Mouse (Mus musculus): ENCODE measurements around the gene Mgp.
"Not testable (repeated sequence)": the region's sequence is repeated elsewhere in the genome, so short reads cannot be mapped to it uniquely, and the experiment has no call there.

The Mgp gene

GRCm38 (mm10) chr6:136898222-136898621 lies 22.6 kb upstream of the Mgp start:
- no peak for DNase-seq (ENCODE audit: low spot score in 2 of 2)

- DNase-seq (ENCODE audit: low spot score in 2 of 2) = no peak
Observed at GRCm38 (mm10) chr6:136897789-136898188, 22.2 kb upstream of the Mgp start.

DNA sequence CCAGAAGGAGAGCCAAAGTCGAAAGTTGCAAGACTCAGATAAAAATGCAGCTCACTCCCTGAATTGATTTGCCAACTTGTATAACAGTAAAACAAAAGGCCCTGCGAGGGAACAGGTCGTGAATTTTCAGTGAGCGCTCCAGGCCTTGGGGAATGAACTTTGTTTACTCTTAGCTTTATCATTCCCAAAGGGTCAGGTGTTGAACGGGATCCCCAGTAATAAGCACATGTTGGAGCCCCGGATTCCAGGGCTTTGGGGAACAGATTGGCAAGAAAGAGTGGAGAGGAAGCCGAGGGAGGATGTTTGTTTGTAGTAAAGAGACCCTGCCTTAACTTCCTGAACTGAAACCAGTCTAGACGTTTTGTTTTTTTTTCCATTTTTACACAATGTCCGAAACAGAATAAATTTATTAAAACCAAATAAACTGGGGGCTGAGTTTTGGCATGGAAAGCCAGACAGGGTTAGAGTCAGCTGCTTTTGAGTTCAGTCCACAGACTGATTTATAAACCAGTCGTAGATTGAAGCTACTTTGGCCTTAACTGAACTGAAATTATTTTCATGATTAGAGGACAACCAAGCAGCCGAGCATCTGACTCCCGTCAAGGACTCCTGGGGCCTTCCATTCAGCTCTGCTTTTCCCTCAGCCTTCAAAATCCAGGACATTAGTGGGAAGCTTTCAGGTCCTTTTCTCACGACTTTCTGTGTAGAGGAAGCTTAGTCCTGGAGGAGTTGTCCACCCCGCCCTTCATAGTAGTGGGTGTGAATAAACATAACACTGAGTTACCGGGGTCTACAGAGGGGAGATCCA lies 19.1 kb upstream of the Mgp start:
- no peak for DNase-seq (ENCODE audit: low spot score in 2 of 2)

- no peak for DNase-seq (ENCODE audit: low spot score in 2 of 2)
Observed at GRCm38 (mm10) chr6:136892002-136892401, 16.4 kb upstream of the Mgp start.

DNA sequence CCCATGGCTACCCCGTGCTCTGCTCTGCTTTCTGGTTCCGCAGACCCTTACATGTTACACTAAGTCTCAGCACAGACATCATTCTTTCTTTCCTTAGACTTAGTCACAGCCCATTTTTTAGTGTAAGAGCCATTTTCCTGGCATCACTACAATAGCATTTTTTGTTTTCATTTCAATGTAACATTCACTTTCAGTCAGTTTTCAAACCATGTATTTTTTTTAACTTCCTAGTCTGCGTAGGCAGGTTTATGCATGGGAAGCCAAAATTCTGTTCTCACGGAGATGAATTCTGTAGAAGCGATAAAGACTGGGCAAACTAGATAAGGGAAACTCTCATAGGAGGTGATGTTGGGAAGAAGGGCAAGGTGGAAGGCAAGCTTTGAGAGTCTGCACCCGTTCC lies 13.9 kb upstream of the Mgp start:
- DNase-seq (ENCODE audit: low spot score in 2 of 2) = no peak

- no peak for DNase-seq (ENCODE audit: low spot score in 2 of 2)
Observed at GRCm38 (mm10) chr6:136889067-136889466, 13.4 kb upstream of the Mgp start.

GRCm38 (mm10) chr6:136887854-136888253 lies 12.2 kb upstream of the Mgp start:
- no peak for DNase-seq (ENCODE audit: low spot score in 2 of 2)

DNA sequence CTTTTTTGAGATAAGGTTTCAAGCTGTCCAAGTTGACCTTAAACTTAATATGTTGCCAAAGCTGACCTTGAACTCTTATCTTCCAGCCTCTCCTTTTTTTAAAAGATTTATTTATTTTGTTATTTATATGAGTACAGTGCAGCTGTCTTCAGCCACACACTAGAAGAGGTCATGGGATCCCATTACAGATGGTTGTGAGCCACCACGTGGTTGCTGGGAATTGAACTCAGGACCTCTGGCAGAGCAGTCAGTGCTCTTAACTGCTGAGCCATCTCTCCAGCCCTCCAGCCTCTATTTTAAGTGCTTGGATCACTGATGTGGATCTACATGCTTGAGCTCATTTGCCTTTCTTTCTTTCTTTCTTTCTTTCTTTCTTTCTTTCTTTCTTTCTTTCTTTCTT lies 9.1 kb upstream of the Mgp start:
- DNase-seq (ENCODE audit: low spot score in 2 of 2) = not testable (repeated sequence)

- no peak for DNase-seq (ENCODE audit: low spot score in 2 of 2)
Observed at GRCm38 (mm10) chr6:136883961-136884360, 8.3 kb upstream of the Mgp start.

- no peak for DNase-seq (ENCODE audit: low spot score in 2 of 2)
Observed at GRCm38 (mm10) chr6:136883431-136883915, 7.8 kb upstream of the Mgp start.

- DNase-seq (ENCODE audit: low spot score in 2 of 2) = no peak
Observed at GRCm38 (mm10) chr6:136881678-136882077, 6.1 kb upstream of the Mgp start.

GRCm38 (mm10) chr6:136874599-136874998 lies 1.0 kb downstream of the Mgp start:
- no peak for DNase-seq (ENCODE audit: low spot score in 2 of 2)

DNA sequence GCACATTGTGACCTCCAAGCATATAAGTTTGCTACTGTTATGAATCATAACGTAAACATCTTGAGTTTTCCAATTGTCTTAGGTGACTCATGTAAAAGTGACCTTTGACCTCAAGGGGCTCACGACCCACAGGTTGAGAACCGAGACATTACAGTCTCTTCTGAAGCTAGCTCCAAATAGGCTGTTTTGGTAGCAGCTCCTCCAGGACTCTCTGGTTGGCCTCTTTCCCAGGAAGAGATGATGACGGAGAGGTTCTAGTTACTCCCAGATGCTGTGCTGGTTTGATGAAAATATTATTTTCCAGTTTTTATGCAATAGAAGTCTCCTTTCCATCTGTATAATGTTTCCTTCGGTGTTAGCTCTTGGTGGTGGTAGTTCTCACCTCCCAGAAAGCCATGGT lies 6.7 kb downstream of the Mgp start:
- DNase-seq (ENCODE audit: low spot score in 2 of 2) = no peak

GRCm38 (mm10) chr6:136866150-136866549 lies 9.5 kb downstream of the Mgp start:
- DNase-seq (ENCODE audit: low spot score in 2 of 2) = no peak

- DNase-seq (ENCODE audit: low spot score in 2 of 2) = no peak
Observed at GRCm38 (mm10) chr6:136865360-136865759, 10.3 kb downstream of the Mgp start.

GRCm38 (mm10) chr6:136861020-136861419 lies 14.6 kb downstream of the Mgp start:
- DNase-seq (ENCODE audit: low spot score in 2 of 2) = no peak

DNA sequence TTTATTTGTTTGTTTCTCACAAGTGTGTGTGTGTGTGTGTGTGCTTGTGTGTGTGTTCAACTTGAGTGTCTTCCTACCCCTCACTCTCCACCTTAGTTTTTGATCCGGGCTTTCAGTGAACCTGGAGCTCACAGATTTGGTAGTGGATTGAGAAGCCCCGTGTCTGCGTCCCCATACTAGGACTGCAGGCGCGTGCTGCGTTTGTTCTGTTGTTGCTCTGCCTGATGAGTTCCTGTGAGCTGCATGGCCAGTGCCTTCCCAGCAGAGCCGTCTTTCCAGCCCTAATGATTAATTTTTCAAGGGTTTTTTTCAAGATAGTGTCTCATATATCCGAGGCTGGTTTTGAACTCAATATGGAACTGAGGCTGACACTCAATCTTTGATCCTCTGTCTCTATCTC lies 17.2 kb downstream of the Mgp start:
- DNase-seq (ENCODE audit: low spot score in 2 of 2) = peak in 1 of 2 experiments; percentile 74

DNA sequence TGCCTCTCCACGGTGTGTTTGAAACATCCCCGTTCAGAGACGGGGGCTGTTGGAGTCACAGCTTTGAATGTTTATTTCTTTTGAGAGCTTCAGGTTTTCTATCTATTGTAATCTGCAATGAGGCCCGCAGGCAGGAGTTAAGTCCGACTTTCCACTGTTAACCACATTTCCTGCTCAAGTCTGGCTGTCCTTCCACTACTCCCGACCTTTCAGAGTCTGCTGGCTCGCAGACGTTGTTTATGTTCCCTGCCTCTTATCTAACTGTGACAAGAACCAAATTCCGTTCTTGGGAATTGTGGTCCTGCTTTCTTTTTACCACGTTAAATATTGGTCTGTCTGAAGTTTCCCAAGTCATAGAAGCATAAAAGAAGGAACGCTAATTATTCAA lies 17.8 kb downstream of the Mgp start:
- DNase-seq (ENCODE audit: low spot score in 2 of 2) = no peak

DNA sequence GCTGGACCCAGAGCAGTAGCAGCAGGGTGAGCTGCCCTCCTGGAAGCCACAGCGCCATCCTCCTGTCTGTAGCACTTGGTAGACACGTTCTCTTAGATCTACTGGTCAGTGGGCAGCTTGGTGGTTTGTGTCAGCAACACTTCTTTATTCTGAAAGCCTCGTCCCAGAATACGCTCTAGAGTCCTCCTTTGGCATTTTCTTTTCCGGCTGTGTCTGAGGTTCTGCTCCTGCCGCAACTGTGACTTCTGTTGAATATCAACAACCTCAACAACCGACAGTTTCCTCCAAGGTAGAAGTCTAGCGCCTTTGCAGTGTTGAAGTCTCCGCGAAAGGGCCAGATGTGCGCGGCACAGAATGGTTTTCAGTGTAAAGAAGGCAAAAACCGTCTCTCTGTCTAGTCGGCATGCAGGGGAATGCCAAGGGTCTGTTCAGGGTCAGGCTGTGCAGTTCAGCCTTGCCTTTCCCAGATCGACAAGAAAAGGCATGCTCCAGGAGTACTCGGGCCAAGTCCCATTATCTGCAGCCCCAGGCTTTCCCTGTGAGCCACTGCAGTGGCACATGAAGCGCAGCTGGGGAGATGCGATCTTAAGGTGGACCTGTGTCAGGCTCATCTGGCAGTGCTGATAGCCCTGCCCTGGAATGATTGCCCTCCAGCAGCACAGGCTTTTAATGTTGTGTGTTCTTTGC lies 18.3 kb downstream of the Mgp start, which contains the start of gene Art4:
Gene Art4, minus strand, starts transcription at position 548 of the 687 bp plus-strand sequence.
- DNase-seq (ENCODE audit: low spot score in 2 of 2) = peak; percentile 82 to 86

- DNase-seq (ENCODE audit: low spot score in 2 of 2) = peak in 1 of 2 experiments; percentile 64
Observed at GRCm38 (mm10) chr6:136856071-136856636, 19.5 kb downstream of the Mgp start.

DNA sequence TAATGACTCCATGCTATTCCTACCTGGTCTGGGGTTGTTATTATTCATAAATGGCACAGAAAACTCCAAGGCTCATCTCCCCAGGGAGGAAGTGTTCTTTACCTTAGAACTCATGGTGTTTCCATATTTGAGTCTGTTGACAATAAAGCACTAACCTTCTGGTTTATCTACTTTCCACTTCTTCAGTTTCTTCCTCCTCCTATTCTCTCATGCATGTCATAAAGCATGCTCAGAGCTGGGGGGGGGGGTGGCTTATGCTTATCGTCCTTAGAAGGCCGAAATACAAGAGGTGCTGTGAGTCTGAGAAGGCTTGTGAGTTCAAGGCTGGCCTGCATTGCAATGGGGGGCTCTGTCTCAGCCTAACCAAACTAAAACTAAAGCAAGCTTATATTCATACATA lies 20.4 kb downstream of the Mgp start:
- DNase-seq (ENCODE audit: low spot score in 2 of 2) = no peak

DNA sequence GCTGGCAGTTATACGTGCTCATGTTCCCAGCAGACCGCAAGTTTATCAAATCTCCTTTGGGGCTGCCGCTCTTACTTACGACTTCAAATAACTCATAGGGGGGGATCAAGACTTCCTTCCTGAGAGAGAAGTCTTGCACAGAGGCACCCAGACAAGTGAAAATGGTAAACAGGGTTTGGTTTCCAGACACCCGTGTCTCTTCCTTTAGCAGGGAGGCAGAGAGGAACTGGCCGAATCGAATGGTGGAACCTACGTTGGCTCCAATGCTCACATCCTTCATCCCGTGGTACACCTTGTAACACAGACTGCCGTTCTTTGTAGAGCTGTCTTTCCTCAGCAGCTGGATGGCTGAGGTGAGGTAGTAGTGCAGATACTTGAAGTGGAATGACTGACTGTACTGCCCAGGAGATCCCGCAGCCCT lies 21.3 kb downstream of the Mgp start:
- DNase-seq (ENCODE audit: low spot score in 2 of 2) = no peak

DNA sequence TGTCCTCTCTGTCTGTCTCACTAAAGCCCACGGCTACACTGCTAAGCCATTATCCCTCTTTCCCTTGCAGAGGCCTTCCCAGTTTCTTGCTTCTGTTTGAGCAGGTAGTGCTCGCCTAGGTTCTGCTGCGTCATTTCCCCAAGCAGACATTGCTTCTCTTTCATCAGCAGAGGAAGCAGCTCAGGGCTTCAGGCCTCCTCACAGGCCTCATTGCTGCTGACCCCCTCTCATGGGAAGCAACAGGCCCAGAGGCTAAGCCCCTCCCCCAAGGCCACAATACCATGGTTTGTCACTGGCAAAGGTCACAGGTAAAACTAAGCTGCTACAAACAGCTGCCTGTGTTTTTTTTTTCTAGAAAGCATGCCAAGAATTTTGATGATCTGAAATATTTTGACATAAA lies 22.9 kb downstream of the Mgp start:
- DNase-seq (ENCODE audit: low spot score in 2 of 2) = no peak
